Mouse (Mus musculus) urinary bladder, postnatal 36 days (tissue): Measurements from ENCODE around the gene Slirp.

Experiments
- DNase-seq, 2 experiments: peaks; one replicate each; pipeline ENCODE4 v3.0.0; 2022; ENCODE audit warnings: low spot score in 2 of 2, mixed read lengths in 1 of 2

Slirp gene

DNA sequence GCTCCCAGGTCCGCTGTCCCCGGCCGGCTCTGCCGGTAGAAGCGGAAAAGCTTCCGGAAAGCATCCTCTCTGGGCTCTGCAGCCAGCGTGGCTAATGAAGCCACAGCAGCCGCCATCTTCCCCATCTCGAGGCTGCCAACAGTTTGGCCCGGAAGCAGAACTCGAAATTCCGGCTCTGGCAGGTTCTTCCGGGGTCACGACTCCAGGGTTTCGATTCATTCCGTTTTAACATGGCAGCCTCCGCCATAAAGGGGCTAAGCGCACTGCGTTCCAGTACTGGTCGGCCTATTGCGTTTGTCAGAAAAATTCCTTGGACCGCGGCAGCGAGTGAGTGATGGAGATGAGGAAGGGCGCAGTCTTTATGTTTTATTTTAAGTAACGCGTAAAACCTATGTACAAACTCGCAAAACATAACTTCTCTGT, at the start of gene Slirp, which contains the start of gene Alkbh1:
Slirp (plus strand) TSS at position 197 of the 423 bp plus-strand sequence.
Alkbh1 (minus strand) TSS at position 318 of the 423 bp plus-strand sequence.
- DNase-seq, result peak; percentile 88 to 90

DNA sequence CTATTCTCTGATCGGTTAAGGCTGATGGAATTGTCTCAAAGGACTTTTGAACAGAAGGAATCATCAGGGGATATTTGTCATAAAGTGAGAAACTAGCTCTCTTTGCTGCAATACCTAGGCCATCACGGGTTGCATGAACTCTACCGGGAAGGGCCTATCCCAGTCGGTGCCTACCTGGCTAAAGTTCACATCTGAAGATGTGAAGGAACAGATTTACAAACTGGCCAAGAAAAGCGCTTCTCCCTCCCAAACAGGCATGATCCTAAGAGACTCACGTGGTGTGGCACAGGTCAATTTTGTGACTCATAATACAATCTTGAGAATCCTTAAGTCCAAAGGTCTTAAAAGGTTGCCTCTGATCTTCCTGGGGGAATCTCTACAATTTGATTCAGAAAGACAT, 49.4 kb upstream of the Slirp start:
- DNase-seq, result no peak

DNA sequence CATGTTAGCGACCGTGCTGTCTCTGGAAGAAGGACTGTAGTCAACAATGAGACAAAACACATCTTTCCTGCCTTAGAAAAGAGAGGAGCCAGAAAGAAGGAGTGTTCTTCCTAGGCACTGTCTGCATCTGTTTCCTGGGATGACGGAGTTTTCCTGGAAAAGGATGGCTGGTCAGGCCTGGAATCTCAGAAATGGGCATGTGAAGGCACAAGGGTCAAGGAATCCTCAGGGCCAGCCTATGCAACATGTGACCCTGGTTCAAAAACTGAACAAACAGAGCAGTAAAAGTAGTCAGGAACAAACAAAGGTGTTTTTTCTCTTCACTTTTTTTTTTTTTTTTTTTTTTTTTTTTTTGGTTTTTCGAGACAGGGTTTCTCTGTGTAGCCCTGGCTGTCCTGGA, 46.6 kb upstream of the Slirp start:
- DNase-seq, result no peak

DNA sequence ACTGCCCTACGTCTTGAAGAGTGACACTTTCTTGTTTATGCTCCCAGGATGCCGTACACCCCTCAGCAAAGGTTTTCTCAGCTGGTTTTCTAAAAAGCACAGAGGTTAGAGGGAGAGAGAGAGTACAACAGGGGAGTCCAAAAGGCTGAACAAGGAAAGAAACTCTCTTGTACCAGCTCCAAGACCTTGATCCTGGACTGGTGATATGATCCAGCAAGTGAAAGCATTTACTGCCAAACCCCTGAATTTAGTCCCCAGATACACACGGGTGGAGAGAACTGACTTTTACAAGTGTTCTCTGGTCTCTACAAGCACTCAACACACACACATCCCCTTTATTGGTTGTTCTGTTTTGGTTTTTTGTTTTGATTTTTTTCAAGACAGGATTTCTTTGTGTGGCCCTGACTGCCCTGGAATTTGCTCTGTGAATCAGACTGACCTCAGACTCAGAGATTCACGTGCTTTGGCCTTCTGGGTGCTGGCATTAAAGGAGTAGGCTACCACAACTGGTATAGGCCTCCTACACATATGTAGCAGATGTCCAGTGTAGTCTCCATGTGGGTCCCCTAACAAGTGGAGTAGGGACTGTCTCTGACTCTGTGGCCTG, 45.8 kb upstream of the Slirp start:
- DNase-seq, result no peak

DNA sequence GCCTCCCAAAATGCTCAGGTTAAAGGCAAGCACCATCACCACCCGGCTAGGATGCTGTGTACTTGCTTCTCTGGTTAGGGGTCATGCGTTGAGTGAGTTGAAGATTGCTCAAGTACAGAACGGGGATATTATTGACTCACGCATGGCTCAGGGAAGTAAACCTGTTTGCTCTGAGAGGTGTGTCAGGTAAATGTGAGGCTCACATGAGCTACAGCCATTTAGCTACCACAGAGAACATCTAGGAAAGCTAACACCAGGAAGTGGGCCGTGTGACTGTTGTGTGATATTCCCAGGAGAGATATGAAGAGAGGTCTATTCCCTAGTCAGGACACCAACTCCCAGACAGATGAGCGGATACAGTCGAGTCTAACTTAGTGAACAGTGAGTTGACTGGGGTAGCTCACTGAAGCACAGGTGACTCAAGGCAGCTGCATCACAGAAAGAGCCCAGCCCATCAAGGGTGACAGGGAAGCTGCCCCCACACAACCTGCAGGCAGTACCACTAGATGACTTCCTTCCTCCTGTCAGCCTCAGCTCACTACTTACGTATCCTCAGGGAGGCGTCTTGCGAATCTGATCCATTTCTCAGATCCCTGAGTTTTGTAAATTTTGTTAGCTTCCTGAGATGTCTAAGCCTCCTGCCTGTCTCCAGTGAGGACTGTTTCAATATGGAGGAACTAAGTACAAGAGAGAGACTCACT, 44.4 kb upstream of the Slirp start:
- no peak for DNase-seq

DNA sequence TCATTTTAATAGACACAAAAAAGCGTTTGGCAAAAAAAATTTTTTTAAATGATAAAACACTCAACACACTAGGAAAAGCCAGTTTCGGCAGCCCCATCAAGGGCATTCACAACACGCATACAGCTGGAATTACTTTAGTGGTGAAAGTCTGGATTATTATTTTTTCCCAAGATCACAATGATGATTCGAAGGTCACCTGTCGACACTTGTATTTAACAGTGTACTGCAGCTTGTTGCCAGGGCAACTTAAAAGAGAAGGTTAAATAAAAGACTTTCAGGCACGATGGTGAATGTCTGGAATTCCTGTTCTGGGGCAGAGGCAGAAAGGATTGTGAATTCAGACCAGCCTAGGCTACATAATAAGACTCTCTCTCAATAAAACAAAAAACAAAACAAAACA, 41.8 kb upstream of the Slirp start:
- DNase-seq, result no peak

DNA sequence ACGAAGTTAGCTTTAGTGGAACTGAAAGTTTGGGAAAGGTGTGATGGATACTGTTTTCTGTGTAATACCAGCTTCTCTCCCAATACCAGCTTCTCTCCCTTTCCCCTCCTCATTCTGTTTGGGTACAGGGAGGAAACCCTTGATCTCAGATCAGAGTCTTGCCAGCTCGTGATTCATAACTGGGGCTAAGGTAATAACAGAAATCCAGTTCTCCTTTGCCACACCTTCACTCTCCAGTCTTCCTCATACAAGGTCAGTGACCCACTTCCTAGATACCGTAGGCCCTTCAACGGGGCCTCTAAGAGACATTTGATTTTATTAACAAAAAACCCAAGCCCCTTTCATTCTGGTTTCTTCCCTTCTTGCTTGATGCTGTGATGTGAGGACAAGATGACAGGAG, 38.5 kb upstream of the Slirp start:
- no peak for DNase-seq

DNA sequence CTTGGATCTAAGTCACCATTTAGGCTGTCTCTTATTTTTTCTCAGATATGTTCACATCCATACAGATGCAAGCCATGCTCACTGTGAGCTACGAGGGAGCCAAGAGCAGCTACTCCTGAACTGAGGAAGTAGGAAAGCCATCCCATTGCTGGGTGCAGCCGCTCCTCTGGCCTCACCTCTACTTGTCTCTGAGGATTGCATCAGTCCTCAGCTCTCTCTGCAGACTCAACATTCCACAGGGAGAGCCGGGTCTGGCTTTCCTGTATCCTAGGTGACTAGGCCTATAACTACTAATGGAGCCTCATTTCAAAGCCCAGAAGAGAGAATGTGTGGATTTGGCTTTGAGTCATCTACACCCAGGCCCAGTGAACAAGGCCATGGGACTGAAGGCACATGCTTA, 38.0 kb upstream of the Slirp start:
- DNase-seq, result no peak

DNA sequence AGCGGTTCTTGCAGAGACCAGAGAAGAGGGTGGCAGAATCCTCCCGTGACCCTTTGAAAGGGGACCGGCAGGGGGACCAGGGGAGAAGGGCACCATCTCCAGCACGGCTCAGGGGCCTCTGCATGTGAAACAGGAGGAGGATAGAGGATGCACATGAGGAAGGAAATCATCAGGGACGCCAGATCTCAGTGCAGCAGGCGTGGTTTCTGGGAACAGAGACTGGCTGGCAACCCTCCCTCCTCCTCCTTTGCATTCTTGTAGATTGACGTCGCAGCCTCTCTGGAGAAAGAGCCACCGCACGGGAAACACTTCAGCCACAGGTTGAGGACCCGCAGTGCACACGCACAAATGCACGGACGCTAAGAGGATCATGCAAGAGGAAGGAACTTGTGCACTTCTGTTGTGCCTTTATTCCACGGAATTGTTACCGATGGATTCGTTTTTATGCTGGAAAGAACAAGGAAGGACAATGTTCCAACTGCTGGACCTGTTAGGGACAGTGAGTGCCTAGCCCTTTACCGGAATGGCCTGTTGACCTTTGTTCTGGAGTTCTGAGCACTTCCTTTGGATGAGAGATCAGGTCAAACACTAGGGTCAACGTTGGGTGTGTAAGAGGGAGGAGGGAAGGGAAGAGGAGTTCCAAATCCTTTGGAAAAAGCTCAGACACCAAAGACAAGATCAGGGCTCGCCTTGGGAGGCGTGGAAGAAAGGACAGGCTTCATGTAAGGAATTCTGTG, 35.7 kb upstream of the Slirp start:
- DNase-seq, result peak in 1 of 2 experiments; percentile 59

DNA sequence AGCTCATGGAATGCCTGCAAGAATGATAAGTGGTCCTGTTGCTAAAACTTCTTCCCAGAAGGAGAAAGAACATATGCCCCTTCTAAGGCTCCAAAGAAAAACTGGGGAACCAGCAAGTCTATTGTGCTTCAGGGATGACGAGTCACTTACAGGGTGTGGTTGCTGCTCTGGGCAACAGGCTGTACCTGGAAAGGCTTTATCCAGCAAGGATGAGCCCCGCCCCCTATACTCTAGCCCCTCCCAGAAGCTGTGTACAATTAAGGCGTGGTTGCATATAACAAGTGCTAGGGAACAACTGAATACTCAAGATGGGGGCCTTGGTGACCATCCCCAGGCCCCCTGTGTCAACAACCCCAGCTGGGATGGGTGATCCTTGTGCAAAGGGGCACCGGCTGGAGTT, 34.6 kb upstream of the Slirp start:
- DNase-seq, result no peak

DNA sequence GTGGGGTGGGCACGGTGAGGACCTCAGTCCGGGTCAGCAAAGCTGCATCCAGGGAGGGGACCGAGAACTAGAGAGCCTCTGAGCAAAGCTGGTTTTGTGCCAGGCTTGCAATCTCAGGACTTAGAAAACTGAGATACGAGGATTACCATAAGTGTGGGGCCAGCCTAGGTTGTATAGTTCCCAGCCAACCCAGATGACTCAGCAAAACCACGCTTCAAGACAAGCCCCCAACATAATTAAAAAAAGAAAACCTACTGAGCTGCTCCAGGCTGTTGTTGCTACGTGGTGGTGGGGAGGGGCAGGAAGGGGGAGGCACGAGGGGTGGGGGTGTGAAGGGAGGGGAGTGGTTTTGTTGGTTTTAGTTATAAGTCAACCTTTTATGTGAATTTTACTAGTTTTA, 32.7 kb upstream of the Slirp start:
- peak in 1 of 2 experiments; percentile 20 for DNase-seq

DNA sequence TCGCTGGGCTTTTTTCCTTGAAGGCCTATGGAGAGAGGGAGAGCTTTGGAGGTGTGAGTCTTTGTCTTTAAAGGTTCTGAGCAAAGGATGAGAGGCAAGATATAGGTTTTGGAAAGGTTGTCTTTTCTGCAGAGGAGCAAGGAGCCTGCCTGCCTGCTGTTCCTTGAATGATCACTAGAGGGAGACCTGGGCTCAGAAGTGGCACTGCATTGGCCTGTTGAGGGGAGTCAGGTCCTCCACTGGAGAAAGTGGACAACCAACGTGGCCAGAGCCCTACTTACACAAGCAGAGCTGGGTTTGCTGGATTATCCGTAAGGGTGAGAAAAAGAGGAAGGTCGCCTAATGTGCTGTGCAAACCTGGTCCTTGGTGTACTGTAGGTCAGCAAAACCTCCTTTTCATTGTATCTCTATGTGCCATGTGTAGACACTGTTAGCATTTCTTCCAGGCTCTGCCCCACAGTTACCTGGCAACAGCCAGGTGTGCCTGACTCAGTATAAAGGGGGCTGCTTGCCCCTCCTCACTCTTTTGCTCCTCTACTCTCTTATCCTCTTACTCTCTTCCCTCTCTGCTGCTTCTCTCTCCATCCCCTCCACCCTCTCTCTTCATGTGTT, 30.4 kb upstream of the Slirp start:
- DNase-seq, result peak; percentile 66 to 72

DNA sequence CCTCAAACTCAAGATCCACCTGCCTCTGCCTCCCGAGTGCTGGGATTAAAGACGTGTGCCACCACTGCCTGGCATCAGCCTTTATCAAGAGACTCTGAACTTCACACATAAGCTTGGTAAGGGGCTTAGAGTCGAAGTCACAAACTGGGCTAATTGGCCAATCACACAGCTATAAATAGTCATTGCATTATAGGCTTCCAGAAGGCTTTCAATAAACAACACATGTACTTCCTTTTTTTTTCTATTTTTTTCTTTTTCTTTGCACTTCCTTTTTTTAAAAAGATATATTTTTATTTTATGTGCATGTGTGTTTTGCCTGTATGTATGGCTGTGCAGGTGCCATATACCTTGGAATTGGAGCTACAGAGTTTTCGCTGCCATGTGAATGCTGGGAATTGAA, 28.3 kb upstream of the Slirp start:
- no peak for DNase-seq

DNA sequence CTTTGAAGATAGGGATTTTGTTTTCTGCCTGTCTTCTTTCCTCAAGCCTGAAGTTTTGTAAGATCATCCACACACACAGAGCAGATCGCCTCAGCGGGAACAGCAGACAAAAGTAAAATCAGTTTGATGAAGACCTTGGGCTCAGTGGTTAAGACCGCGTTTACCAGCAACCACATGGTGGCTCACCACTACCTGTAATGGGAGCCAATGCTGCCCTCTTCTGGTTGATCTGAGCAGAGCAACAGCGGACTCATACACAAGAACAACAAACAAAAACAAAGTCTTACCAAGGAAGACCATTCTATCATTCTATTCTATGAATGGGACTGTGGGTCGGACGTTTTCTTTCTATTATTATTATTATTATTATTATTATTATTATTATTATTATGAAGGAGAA, 27.0 kb upstream of the Slirp start:
- DNase-seq, result peak in 1 of 2 experiments; percentile 50

DNA sequence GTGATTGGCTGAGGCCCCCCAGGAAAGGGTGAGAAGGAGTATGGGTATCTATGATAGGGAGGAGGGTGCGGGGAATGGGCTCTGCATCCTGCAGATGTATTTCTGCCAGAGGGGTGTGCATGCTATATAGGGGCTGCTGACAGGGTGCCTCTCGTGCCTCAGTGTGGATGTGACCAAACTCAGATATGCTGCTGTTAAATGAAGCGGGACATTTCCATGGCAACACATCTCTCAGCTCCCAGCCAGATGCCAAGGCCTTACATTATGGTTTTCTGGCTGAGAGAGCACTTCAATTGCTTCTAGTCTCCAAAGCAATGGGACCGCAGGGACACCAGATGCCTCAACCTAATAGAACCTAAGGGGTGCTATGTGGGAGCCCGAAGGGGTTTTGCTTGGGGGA, 24.8 kb upstream of the Slirp start:
- no peak for DNase-seq

DNA sequence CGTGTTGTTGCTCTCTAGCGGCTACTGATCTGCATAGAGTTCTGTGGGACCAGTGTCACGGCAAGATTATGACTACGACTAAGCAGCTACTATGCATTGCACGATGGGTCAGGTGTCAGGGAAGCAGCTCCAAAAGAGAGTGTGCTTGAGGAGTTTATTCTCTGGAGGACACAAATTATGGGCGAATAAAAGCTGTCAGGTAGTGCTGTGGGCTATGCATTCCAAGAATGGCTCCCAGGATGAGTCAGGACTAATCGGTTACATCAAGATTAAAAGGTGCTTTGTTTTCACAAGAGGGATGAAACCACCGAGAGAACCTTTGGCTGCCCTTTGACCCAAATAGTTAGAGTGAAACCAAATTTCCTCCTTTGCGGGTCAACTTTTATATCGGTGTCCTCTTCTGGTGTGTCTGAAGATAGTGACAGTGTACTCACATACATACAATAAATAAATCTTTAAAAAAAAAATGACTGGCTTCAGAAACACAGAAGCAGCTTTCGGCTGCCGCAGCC, 23.7 kb upstream of the Slirp start:
- no peak for DNase-seq

DNA sequence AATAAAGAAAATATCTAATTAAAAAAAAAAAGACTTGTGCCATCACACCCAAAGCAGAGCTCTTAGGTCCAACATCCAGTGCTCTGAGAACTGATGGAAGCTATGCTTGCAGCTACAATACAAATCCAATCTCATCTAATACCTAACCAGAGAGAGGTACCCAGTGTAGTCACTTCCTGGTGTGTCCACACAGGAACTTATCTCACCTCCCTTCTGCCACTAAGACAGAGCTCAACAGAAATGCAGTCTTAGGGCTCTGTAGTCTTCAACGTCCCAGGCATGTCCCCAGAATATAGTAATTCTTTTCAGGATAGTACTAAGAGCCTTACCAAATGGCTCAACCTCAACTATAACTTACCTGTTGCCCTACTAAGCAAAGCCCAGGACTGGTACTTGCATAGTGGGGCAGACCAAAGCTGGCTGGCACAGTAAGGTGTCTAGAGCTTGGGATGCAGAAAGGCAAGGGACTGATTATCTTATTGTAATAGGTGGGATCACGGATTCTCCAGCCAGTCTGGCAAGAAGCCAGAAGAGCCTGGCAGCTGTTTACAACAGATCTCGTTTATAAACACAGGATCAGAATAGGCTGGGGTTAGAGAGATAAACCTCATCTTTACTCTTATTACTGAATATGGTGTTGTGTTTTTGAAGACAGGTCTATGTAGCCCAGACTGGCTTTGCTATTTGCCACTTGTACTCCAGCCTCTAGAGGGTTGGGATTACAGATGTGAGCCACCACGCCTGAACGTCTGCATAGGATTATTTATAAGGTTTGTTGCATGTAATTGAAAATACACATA, 21.8 kb upstream of the Slirp start:
- no peak for DNase-seq

DNA sequence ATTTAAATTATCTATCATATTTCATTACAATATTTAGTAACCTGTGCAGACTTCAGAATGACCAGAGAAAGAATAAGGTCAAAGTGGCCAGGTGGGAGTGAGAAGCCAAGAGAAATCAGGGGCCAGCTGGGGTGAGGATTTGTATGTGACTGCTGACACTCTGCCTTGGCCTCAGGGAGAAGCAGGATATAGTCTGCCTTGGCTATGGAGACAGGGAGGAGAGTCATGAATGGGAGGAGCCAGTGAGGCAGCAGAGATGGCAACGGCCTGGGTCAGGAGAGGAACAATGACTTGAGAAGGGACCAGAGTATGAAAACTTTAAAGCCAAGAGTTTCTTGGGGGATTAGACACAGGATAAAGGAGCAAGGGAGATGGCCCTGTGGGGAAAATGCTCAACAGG, 20.0 kb upstream of the Slirp start:
- DNase-seq, result no peak

DNA sequence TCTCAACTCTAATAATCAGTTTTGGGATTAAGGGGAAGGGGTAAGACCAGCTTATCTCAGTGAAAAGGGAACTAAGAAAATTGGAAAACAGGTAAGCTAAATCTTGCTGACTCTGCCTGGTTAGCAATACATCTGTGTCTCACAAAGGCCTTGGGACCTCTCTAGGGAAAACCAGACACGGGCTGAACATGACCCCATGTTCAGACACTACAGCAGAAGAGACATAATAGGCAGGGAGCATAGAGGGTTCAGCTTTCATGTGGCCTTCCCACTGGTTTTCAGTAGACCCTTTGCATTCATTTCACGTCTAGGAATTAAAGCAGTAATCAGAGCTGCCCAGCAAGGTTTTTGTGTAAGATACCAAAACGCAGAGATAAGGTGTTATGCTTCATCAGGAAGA, 19.2 kb upstream of the Slirp start:
- no peak for DNase-seq

DNA sequence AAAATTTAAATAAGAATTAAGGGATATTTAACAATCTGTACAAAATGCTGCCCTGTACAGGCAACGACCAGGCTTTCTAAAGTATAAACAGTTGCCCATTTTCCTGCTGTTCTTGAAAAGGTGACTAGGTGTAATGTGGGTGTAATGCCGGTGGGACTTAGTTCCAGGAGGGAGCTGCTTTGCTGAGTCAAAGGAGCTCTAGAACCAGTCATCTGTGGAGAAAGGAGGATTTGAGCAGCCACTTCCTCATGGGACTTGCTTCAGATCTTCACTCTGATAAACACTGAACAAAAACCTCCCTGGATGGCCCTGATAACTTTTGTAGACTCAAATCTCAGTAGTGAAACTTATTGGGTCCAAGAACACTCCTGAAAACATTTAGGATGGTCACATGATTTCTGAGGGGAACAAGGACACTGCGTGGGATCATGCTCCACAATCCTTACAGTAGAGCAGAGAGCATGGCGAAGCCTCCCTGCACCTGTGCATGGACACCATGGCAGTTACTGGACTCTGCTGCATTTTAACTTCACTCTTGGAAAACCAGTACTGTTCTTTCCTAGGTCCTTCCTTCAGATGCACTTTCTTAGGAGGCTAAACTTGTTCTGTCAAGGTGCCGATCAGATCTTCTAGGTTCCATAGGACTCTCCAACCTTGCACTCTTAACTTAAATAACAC, 17.2 kb upstream of the Slirp start:
- DNase-seq, result no peak

DNA sequence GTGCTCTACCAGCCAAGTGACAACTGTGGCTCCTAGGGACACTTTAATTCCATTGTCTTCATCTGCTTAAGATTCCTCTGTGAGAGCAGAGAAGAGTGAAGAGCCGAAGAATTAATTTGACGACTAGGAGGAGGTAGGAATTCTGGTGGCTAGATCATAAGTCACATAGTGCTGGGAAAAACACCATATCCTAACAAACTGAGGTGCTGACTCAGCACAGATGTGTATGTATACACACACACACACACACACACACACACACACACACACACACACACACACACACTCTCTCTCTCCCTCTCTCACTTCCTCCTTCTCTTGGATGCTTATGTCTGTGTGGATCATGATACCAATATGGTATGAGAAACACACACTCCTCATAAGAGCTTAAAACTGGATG, 15.4 kb upstream of the Slirp start:
- no peak for DNase-seq
